Mouse (Mus musculus) granulocyte monocyte progenitor cell, adult 5-6 weeks (primary cell): Measurements from ENCODE around the gene Olfr1152. TPM values are rescaled to one million over a fixed set of nuclear protein-coding genes. Genes with fewer than 3 reads are reported as not detected.

Source experiments
- ATAC-seq: replicated peaks from 2 replicates; pipeline ENCODE4 v1.8.0; 2016; ENCODE audit warnings: mild to moderate bottlenecking, moderate TSS enrichment, inconsistent platforms; ENCODE audit not compliant: poor library complexity, severe bottlenecking
- total RNA-seq, 2 experiments: library from RNA; stranded (forward) in 1 of 2; stranded (reverse) in 1 of 2; fragments of 200-712, 200-1000 nt in 1 of 2; fragments of >200 nt in 1 of 2; fragmentation: Nextera tagmentation in 1 of 2; gene quantifications; 2 replicates each; pipeline ENCODE4 v1.2.3; 2014 to 2017

Gene Olfr1152
- total RNA-seq (2014; fragmentation: Nextera tagmentation) (not detected in 2 replicates), total RNA-seq (2017) (not detected in 2 replicates)

GRCm38 (mm10) chr2:87866192-87866591, at the start of gene Olfr1152:
Gene Olfr1152, plus strand, starts transcription at chr2:87866492.
- no peak for ATAC-seq

DNA sequence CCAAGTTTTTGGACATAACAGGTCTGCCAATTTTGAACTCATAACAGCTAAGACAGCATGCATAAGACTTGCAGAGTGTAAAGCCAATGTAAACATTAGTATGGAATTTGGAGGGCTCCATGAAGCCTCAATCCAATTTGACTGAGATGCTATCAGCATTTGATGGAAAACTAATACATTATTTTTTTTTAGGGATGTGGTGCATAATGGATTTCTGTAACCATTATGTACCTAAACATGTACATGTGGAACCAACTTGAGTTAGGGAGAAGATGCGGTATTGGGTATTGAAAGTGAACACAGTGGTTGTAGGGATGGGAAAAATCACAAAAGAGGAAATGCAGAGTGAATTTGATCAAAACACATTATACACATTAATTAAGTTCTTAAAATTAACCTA, 36.1 kb upstream of the Olfr1152 start, which contains the start of gene Olfr1148:
Gene Olfr1148, plus strand, starts transcription at position 301 of the 400 bp plus-strand sequence.
- ATAC-seq: no peak

DNA sequence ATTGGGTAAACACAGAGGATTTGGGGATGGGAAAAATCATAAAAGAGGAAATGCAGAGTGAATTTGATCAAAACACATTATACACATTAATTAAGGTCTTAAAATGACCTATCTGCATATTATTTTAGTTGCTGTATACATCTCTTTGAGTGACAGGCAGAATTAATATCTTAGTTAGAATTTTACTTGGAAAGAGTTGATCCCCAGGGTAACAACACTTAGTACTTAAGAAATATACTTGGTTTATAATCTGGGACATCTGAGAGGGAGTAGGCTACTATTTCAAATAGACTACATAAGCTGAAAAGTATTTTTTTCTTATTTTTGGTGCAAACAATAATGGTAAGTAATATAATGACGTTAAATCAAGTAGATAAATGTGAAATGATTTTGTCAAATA, 22.6 kb upstream of the Olfr1152 start, which contains the start of gene Olfr1150-ps1:
Gene Olfr1150-ps1, plus strand, starts transcription at position 301 of the 400 bp plus-strand sequence.
- no peak for ATAC-seq

- ATAC-seq: no peak
Measured at GRCm38 (mm10) chr2:87855562-87855961, 10.7 kb upstream of the Olfr1152 start, which contains the start of gene Olfr1151. Gene Olfr1151, plus strand, starts transcription at chr2:87855862.

- ATAC-seq: no peak
Measured at GRCm38 (mm10) chr2:87894662-87895061, 28.4 kb downstream of the Olfr1152 start, which contains the start of gene Olfr1153. Gene Olfr1153, plus strand, starts transcription at chr2:87894962.

GRCm38 (mm10) chr2:87905066-87905465, 38.8 kb downstream of the Olfr1152 start, which contains the start of gene Olfr1154:
Gene Olfr1154, minus strand, starts transcription at chr2:87905166.
- ATAC-seq: no peak

Other genes with a start within 250 kb of the Olfr1152 start
- not detected in 2 replicates for gene Olfr1131, start 239.4 kb upstream of the Olfr1152 start, total RNA-seq (2014; fragmentation: Nextera tagmentation)
- not detected in 2 replicates for gene Olfr1131, start 239.4 kb upstream of the Olfr1152 start, total RNA-seq (2017)
- gene Olfr1132, start 229.0 kb upstream of the Olfr1152 start, total RNA-seq (2014; fragmentation: Nextera tagmentation): not detected in 2 replicates
- gene Olfr1132, start 229.0 kb upstream of the Olfr1152 start, total RNA-seq (2017): not detected in 2 replicates
- not detected in 2 replicates for gene Olfr1133, start 219.1 kb upstream of the Olfr1152 start, total RNA-seq (2014; fragmentation: Nextera tagmentation)
- gene Olfr1133, start 219.1 kb upstream of the Olfr1152 start, total RNA-seq (2017): not detected in 2 replicates
- not detected in 2 replicates for gene Olfr1134, start 208.0 kb upstream of the Olfr1152 start, total RNA-seq (2014; fragmentation: Nextera tagmentation)
- not detected in 2 replicates for gene Olfr1134, start 208.0 kb upstream of the Olfr1152 start, total RNA-seq (2017)
- gene Olfr1135, start 192.8 kb upstream of the Olfr1152 start, total RNA-seq (2014; fragmentation: Nextera tagmentation): not detected in 2 replicates
- gene Olfr1135, start 192.8 kb upstream of the Olfr1152 start, total RNA-seq (2017): not detected in 2 replicates
- gene Olfr1136, start 172.5 kb upstream of the Olfr1152 start, total RNA-seq (2014; fragmentation: Nextera tagmentation): not detected in 2 replicates
- gene Olfr1136, start 172.5 kb upstream of the Olfr1152 start, total RNA-seq (2017): not detected in 2 replicates
- gene Olfr1137, start 153.3 kb upstream of the Olfr1152 start, total RNA-seq (2014; fragmentation: Nextera tagmentation): not detected in 2 replicates
- gene Olfr1137, start 153.3 kb upstream of the Olfr1152 start, total RNA-seq (2017): not detected in 2 replicates
- gene Olfr1138, start 126.5 kb upstream of the Olfr1152 start, total RNA-seq (2014; fragmentation: Nextera tagmentation): not detected in 2 replicates
- not detected in 2 replicates for gene Olfr1138, start 126.5 kb upstream of the Olfr1152 start, total RNA-seq (2017)
- not detected in 2 replicates for gene Olfr1140, start 122.7 kb upstream of the Olfr1152 start, total RNA-seq (2014; fragmentation: Nextera tagmentation)
- gene Olfr1140, start 122.7 kb upstream of the Olfr1152 start, total RNA-seq (2017): not detected in 2 replicates
- not detected in 2 replicates for gene Olfr1141, start 112.5 kb upstream of the Olfr1152 start, total RNA-seq (2014; fragmentation: Nextera tagmentation)
- gene Olfr1141, start 112.5 kb upstream of the Olfr1152 start, total RNA-seq (2017): not detected in 2 replicates
- not detected in 2 replicates for gene Olfr152, start 87.0 kb upstream of the Olfr1152 start, total RNA-seq (2014; fragmentation: Nextera tagmentation)
- gene Olfr152, start 87.0 kb upstream of the Olfr1152 start, total RNA-seq (2017): not detected in 2 replicates
- not detected in 2 replicates for gene Olfr1143, start 65.9 kb upstream of the Olfr1152 start, total RNA-seq (2014; fragmentation: Nextera tagmentation)
- not detected in 2 replicates for gene Olfr1143, start 65.9 kb upstream of the Olfr1152 start, total RNA-seq (2017)
- gene Olfr1145, start 56.7 kb upstream of the Olfr1152 start, total RNA-seq (2014; fragmentation: Nextera tagmentation): not detected in 2 replicates
- not detected in 2 replicates for gene Olfr1145, start 56.7 kb upstream of the Olfr1152 start, total RNA-seq (2017)
- not detected in 2 replicates for gene Olfr1148, start 36.0 kb upstream of the Olfr1152 start, total RNA-seq (2014; fragmentation: Nextera tagmentation)
- gene Olfr1148, start 36.0 kb upstream of the Olfr1152 start, total RNA-seq (2017): not detected in 2 replicates
- not detected in 2 replicates for gene Olfr1150-ps1, start 22.5 kb upstream of the Olfr1152 start, total RNA-seq (2014; fragmentation: Nextera tagmentation)
- gene Olfr1150-ps1, start 22.5 kb upstream of the Olfr1152 start, total RNA-seq (2017): not detected in 2 replicates
- gene Olfr1151, start 10.6 kb upstream of the Olfr1152 start, total RNA-seq (2014; fragmentation: Nextera tagmentation): not detected in 2 replicates
- not detected in 2 replicates for gene Olfr1151, start 10.6 kb upstream of the Olfr1152 start, total RNA-seq (2017)
- gene Olfr1153, start 28.5 kb downstream of the Olfr1152 start, total RNA-seq (2014; fragmentation: Nextera tagmentation): not detected in 2 replicates
- not detected in 2 replicates for gene Olfr1153, start 28.5 kb downstream of the Olfr1152 start, total RNA-seq (2017)
- gene Olfr1154, start 38.7 kb downstream of the Olfr1152 start, total RNA-seq (2014; fragmentation: Nextera tagmentation): not detected in 2 replicates
- gene Olfr1154, start 38.7 kb downstream of the Olfr1152 start, total RNA-seq (2017): not detected in 2 replicates
- not detected in 2 replicates for gene Olfr1155, start 78.6 kb downstream of the Olfr1152 start, total RNA-seq (2014; fragmentation: Nextera tagmentation)
- not detected in 2 replicates for gene Olfr1155, start 78.6 kb downstream of the Olfr1152 start, total RNA-seq (2017)
- not detected in 2 replicates for gene Olfr1156, start 86.6 kb downstream of the Olfr1152 start, total RNA-seq (2014; fragmentation: Nextera tagmentation)
- not detected in 2 replicates for gene Olfr1156, start 86.6 kb downstream of the Olfr1152 start, total RNA-seq (2017)
- gene Olfr1157, start 101.8 kb downstream of the Olfr1152 start, total RNA-seq (2014; fragmentation: Nextera tagmentation): not detected in 2 replicates
- gene Olfr1157, start 101.8 kb downstream of the Olfr1152 start, total RNA-seq (2017): not detected in 2 replicates
- not detected in 2 replicates for gene Olfr74, start 108.2 kb downstream of the Olfr1152 start, total RNA-seq (2014; fragmentation: Nextera tagmentation)
- not detected in 2 replicates for gene Olfr74, start 108.2 kb downstream of the Olfr1152 start, total RNA-seq (2017)
- not detected in 2 replicates for gene Olfr1158, start 123.6 kb downstream of the Olfr1152 start, total RNA-seq (2014; fragmentation: Nextera tagmentation)
- gene Olfr1158, start 123.6 kb downstream of the Olfr1152 start, total RNA-seq (2017): not detected in 2 replicates
- gene Olfr1160, start 141.8 kb downstream of the Olfr1152 start, total RNA-seq (2014; fragmentation: Nextera tagmentation): not detected in 2 replicates
- not detected in 2 replicates for gene Olfr1160, start 141.8 kb downstream of the Olfr1152 start, total RNA-seq (2017)
- not detected in 2 replicates for gene Olfr1161, start 156.3 kb downstream of the Olfr1152 start, total RNA-seq (2014; fragmentation: Nextera tagmentation)
- gene Olfr1161, start 156.3 kb downstream of the Olfr1152 start, total RNA-seq (2017): not detected in 2 replicates
- not detected in 2 replicates for gene Olfr73, start 171.2 kb downstream of the Olfr1152 start, total RNA-seq (2014; fragmentation: Nextera tagmentation)
- not detected in 2 replicates for gene Olfr73, start 171.2 kb downstream of the Olfr1152 start, total RNA-seq (2017)
- not detected in 2 replicates for gene Olfr1162, start 184.6 kb downstream of the Olfr1152 start, total RNA-seq (2014; fragmentation: Nextera tagmentation)
- not detected in 2 replicates for gene Olfr1162, start 184.6 kb downstream of the Olfr1152 start, total RNA-seq (2017)
- gene Olfr1163, start 205.3 kb downstream of the Olfr1152 start, total RNA-seq (2014; fragmentation: Nextera tagmentation): not detected in 2 replicates
- not detected in 2 replicates for gene Olfr1163, start 205.3 kb downstream of the Olfr1152 start, total RNA-seq (2017)
- gene Olfr1164, start 227.5 kb downstream of the Olfr1152 start, total RNA-seq (2014; fragmentation: Nextera tagmentation): not detected in 2 replicates
- not detected in 2 replicates for gene Olfr1164, start 227.5 kb downstream of the Olfr1152 start, total RNA-seq (2017)